Mouse (Mus musculus): Measurements from ENCODE around the gene Btn2a2.

The Btn2a2 gene

GRCm38 (mm10) chr13:23453926-23454325 is 34.7 kb downstream of the Btn2a2 start:
- in situ Hi-C loops (cut with MboI, MseI): loop anchor here in 1 of 2 experiments (10.0 kb wide), 1 partner anchor 51 kb away; no protein-coding TSS in a partner anchor

GRCm38 (mm10) chr13:23453362-23453862 is 35.2 kb downstream of the Btn2a2 start:
- in situ Hi-C loops (cut with MboI, MseI): loop anchor here in 1 of 2 experiments (10.0 kb wide), 1 partner anchor 51 kb away; no protein-coding TSS in a partner anchor

GRCm38 (mm10) chr13:23450398-23450797 is 38.3 kb downstream of the Btn2a2 start:
- in situ Hi-C loops (cut with MboI, MseI): loop anchor here in 1 of 2 experiments (10.0 kb wide), 1 partner anchor 54 kb away; no protein-coding TSS in a partner anchor

- in situ Hi-C loops (cut with MboI, MseI): loop anchor here (5.0 to 25.0 kb wide), 5 partner anchors 55 to 1427 kb away; partner anchors contain the start of genes Hist1h2ab (in 1 of the 2), Hist1h3b (in 1 of the 2) and Hist1h4b (in 1 of the 2)
Observed at GRCm38 (mm10) chr13:23449235-23450095, 39.2 kb downstream of the Btn2a2 start.

- in situ Hi-C loops (cut with MboI, MseI): loop anchor here in 1 of 2 experiments (5.0 to 25.0 kb wide), 4 partner anchors 74 to 1426 kb away; partner anchors contain the start of genes Hist1h2ab, Hist1h3b and Hist1h4b
Observed at GRCm38 (mm10) chr13:23448758-23449157, 39.9 kb downstream of the Btn2a2 start.

GRCm38 (mm10) chr13:23446498-23446952 is 42.1 kb downstream of the Btn2a2 start:
- in situ Hi-C loops (cut with MboI, MseI): loop anchor here in 1 of 2 experiments (5.0 to 25.0 kb wide), 4 partner anchors 76 to 1424 kb away; partner anchors contain the start of genes Hist1h2ab, Hist1h3b and Hist1h4b

- in situ Hi-C loops (cut with MboI, MseI): loop anchor here in 1 of 2 experiments (5.0 to 25.0 kb wide), 4 partner anchors 77 to 1423 kb away; partner anchors contain the start of genes Hist1h2ab, Hist1h3b and Hist1h4b
Observed at GRCm38 (mm10) chr13:23445561-23446320, 42.9 kb downstream of the Btn2a2 start.

GRCm38 (mm10) chr13:23445156-23445555 is 43.5 kb downstream of the Btn2a2 start:
- in situ Hi-C loops (cut with MboI, MseI): loop anchor here in 1 of 2 experiments (5.0 to 25.0 kb wide), 4 partner anchors 77 to 1423 kb away; partner anchors contain the start of genes Hist1h2ab, Hist1h3b and Hist1h4b

GRCm38 (mm10) chr13:23444451-23444850 is 44.2 kb downstream of the Btn2a2 start:
- in situ Hi-C loops (cut with MboI, MseI): loop anchor here in 1 of 2 experiments (10.0 to 25.0 kb wide), 2 partner anchors 310 to 1168 kb away; partner anchors contain the start of genes Hist1h2ab, Hist1h3b and Hist1h4b

GRCm38 (mm10) chr13:23439901-23440300 is 48.8 kb downstream of the Btn2a2 start:
- in situ Hi-C loops (cut with MboI, MseI): loop anchor here (5.0 to 25.0 kb wide), 7 partner anchors 82 to 1518 kb away; partner anchors contain the start of genes Hist1h2ab (in 1 of the 2), Hist1h3b (in 1 of the 2) and Hist1h4b (in 1 of the 2)

- in situ Hi-C loops (cut with MboI, MseI): loop anchor here (5.0 to 25.0 kb wide), 6 partner anchors 84 to 1516 kb away; no protein-coding TSS in a partner anchor
Observed at GRCm38 (mm10) chr13:23438521-23438920, 50.1 kb downstream of the Btn2a2 start.

GRCm38 (mm10) chr13:23437908-23438307 is 50.7 kb downstream of the Btn2a2 start:
- in situ Hi-C loops (cut with MboI, MseI): loop anchor here (5.0 to 25.0 kb wide), 6 partner anchors 84 to 1516 kb away; no protein-coding TSS in a partner anchor

GRCm38 (mm10) chr13:23436861-23437822 is 51.5 kb downstream of the Btn2a2 start:
- in situ Hi-C loops (cut with MboI, MseI): loop anchor here (5.0 to 25.0 kb wide), 6 partner anchors 85 to 1515 kb away; no protein-coding TSS in a partner anchor

GRCm38 (mm10) chr13:23436231-23436661 is 52.4 kb downstream of the Btn2a2 start:
- in situ Hi-C loops (cut with MboI, MseI): loop anchor here (5.0 to 25.0 kb wide), 6 partner anchors 86 to 1514 kb away; no protein-coding TSS in a partner anchor

GRCm38 (mm10) chr13:23435676-23436075 is 53.0 kb downstream of the Btn2a2 start:
- in situ Hi-C loops (cut with MboI, MseI): loop anchor here (5.0 to 25.0 kb wide), 6 partner anchors 87 to 1513 kb away; no protein-coding TSS in a partner anchor

GRCm38 (mm10) chr13:23435241-23435640 is 53.4 kb downstream of the Btn2a2 start:
- in situ Hi-C loops (cut with MboI, MseI): loop anchor here (5.0 to 25.0 kb wide), 6 partner anchors 87 to 1513 kb away; no protein-coding TSS in a partner anchor

- in situ Hi-C loops (cut with MboI, MseI): loop anchor here (10.0 to 25.0 kb wide), 2 partner anchors 1178 to 1410 kb away; no protein-coding TSS in a partner anchor
Observed at GRCm38 (mm10) chr13:23434426-23434825, 54.2 kb downstream of the Btn2a2 start.

- in situ Hi-C loops (cut with MboI, MseI): loop anchor here (10.0 to 25.0 kb wide), 2 partner anchors 1178 to 1409 kb away; no protein-coding TSS in a partner anchor
Observed at GRCm38 (mm10) chr13:23433801-23434200, 54.9 kb downstream of the Btn2a2 start.

- in situ Hi-C loops (cut with MboI, MseI): loop anchor here (10.0 to 25.0 kb wide), 2 partner anchors 1179 to 1408 kb away; no protein-coding TSS in a partner anchor
Observed at GRCm38 (mm10) chr13:23433206-23433605, 55.5 kb downstream of the Btn2a2 start.
